Mouse (Mus musculus): ENCODE measurements at regions not wholly inside any gene's neighbourhood (a gene's known extent, or its start where the extent isn't known, plus 50 kb on each side); places are given as distances from the start of the nearest gene placed in this dataset.

GRCm38 (mm10) chr2:128393921-128394320 is 197.1 kb upstream of the Spdye4c start:
- DNase-seq (ENCODE audit: low spot score in 2 of 2): no peak

- no peak for DNase-seq (ENCODE audit: low spot score in 2 of 2)
Observed at GRCm38 (mm10) chr2:128395308-128396007, 195.6 kb upstream of the Spdye4c start.

- peak; percentile 80 to 84 for DNase-seq (ENCODE audit: low spot score in 2 of 2)
Observed at GRCm38 (mm10) chr2:128396008-128396346, 195.0 kb upstream of the Spdye4c start.

GRCm38 (mm10) chr2:128401359-128401758 is 189.7 kb upstream of the Spdye4c start:
- DNase-seq (ENCODE audit: low spot score in 2 of 2): no peak

GRCm38 (mm10) chr2:128403143-128403935 is 187.7 kb upstream of the Spdye4c start:
- no peak for DNase-seq (ENCODE audit: low spot score in 2 of 2)

GRCm38 (mm10) chr2:128404405-128404804 is 186.6 kb upstream of the Spdye4c start:
- DNase-seq (ENCODE audit: low spot score in 2 of 2): no peak

GRCm38 (mm10) chr2:128407076-128407475 is 183.9 kb upstream of the Spdye4c start:
- no peak for DNase-seq (ENCODE audit: low spot score in 2 of 2)

- DNase-seq (ENCODE audit: low spot score in 2 of 2): no peak
Observed at GRCm38 (mm10) chr2:128408718-128409117, 182.3 kb upstream of the Spdye4c start.

GRCm38 (mm10) chr2:128412352-128412751 is 178.7 kb upstream of the Spdye4c start:
- peak; percentile 20 to 35 for DNase-seq (ENCODE audit: low spot score in 2 of 2)

GRCm38 (mm10) chr2:128412974-128413373 is 178.0 kb upstream of the Spdye4c start:
- DNase-seq (ENCODE audit: low spot score in 2 of 2): no peak

GRCm38 (mm10) chr2:128414588-128415240 is 176.3 kb upstream of the Spdye4c start:
- no peak for DNase-seq (ENCODE audit: low spot score in 2 of 2)

- no peak for DNase-seq (ENCODE audit: low spot score in 2 of 2)
Observed at GRCm38 (mm10) chr2:128416416-128416815, 174.6 kb upstream of the Spdye4c start.

GRCm38 (mm10) chr2:128418960-128419359 is 172.0 kb upstream of the Spdye4c start:
- DNase-seq (ENCODE audit: low spot score in 2 of 2): no peak

- no peak for DNase-seq (ENCODE audit: low spot score in 2 of 2)
Observed at GRCm38 (mm10) chr2:128420406-128420805, 170.6 kb upstream of the Spdye4c start.

GRCm38 (mm10) chr2:128422677-128423076 is 168.3 kb upstream of the Spdye4c start:
- no peak for DNase-seq (ENCODE audit: low spot score in 2 of 2)

GRCm38 (mm10) chr2:128424236-128424635 is 166.8 kb upstream of the Spdye4c start:
- no peak for DNase-seq (ENCODE audit: low spot score in 2 of 2)

GRCm38 (mm10) chr2:128427181-128427880 is 163.7 kb upstream of the Spdye4c start:
- DNase-seq (ENCODE audit: low spot score in 2 of 2): no peak

- DNase-seq (ENCODE audit: low spot score in 2 of 2): no peak
Observed at GRCm38 (mm10) chr2:128428154-128428553, 162.9 kb upstream of the Spdye4c start.

- no peak for DNase-seq (ENCODE audit: low spot score in 2 of 2)
Observed at GRCm38 (mm10) chr2:128428651-128429633, 162.1 kb upstream of the Spdye4c start.

- DNase-seq (ENCODE audit: low spot score in 2 of 2): no peak
Observed at GRCm38 (mm10) chr2:128429786-128430185, 161.2 kb upstream of the Spdye4c start.

GRCm38 (mm10) chr2:128430776-128431291 is 160.2 kb upstream of the Spdye4c start:
- DNase-seq (ENCODE audit: low spot score in 2 of 2): no peak

All from right cerebral cortex, postnatal 36 days (tissue).